Mouse (Mus musculus): ENCODE data around the gene Mvb12b.
A peak's percentile ranks its signal among the peaks of the same experiment; 100 is the strongest.

The Mvb12b gene

GRCm38 (mm10) chr2:33698898-33699297 lies 188.8 kb downstream of the Mvb12b start:
- DNase-seq (ENCODE audit: extremely low spot score, low spot score) = no peak

- no peak for DNase-seq (ENCODE audit: extremely low spot score, low spot score)
Measured at GRCm38 (mm10) chr2:33696428-33696827, 191.3 kb downstream of the Mvb12b start.

- DNase-seq (ENCODE audit: extremely low spot score, low spot score) = no peak
Measured at GRCm38 (mm10) chr2:33693931-33694330, 193.8 kb downstream of the Mvb12b start.

GRCm38 (mm10) chr2:33689880-33690462 lies 197.8 kb downstream of the Mvb12b start:
- DNase-seq (ENCODE audit: extremely low spot score, low spot score) = peak; percentile 70

- DNase-seq (ENCODE audit: extremely low spot score, low spot score) = no peak
Measured at GRCm38 (mm10) chr2:33689155-33689879, 198.4 kb downstream of the Mvb12b start.

- DNase-seq (ENCODE audit: extremely low spot score, low spot score) = no peak
Measured at GRCm38 (mm10) chr2:33683594-33683993, 204.2 kb downstream of the Mvb12b start.

- peak; percentile 17 for DNase-seq (ENCODE audit: extremely low spot score, low spot score)
Measured at GRCm38 (mm10) chr2:33683095-33683494, 204.7 kb downstream of the Mvb12b start.

- peak; percentile 73 for DNase-seq (ENCODE audit: extremely low spot score, low spot score)
Measured at GRCm38 (mm10) chr2:33682219-33682618, 205.5 kb downstream of the Mvb12b start.
